Mouse (Mus musculus) cerebellum, postnatal 10 days (tissue): ENCODE measurements around the gene Lrfn4.
A peak's percentile ranks its signal among the peaks of the same experiment; 100 is the strongest.
"Not testable (repeated sequence)": the region's sequence is repeated elsewhere in the genome, so short reads cannot be mapped to it uniquely, and the experiment has no call there.

Source experiments
- DNase-seq, 2 experiments: peaks; one replicate each; pipeline ENCODE4 v3.0.0; 2021; ENCODE audit warnings: mixed read lengths in 2 of 2

The Lrfn4 gene

GRCm38 (mm10) chr19:4610109-4610508 lies 5.4 kb downstream of the Lrfn4 start:
- no peak for DNase-seq

GRCm38 (mm10) chr19:4608511-4608910 lies 7.0 kb downstream of the Lrfn4 start:
- no peak for DNase-seq

GRCm38 (mm10) chr19:4607406-4607805 lies 8.1 kb downstream of the Lrfn4 start:
- no peak for DNase-seq

- DNase-seq, result no peak
Measured at GRCm38 (mm10) chr19:4605654-4606053, 9.8 kb downstream of the Lrfn4 start.

GRCm38 (mm10) chr19:4603801-4604723 lies 11.4 kb downstream of the Lrfn4 start:
- DNase-seq, result peak; percentile 69 to 74

GRCm38 (mm10) chr19:4602459-4602858 lies 13.0 kb downstream of the Lrfn4 start:
- no peak for DNase-seq

- DNase-seq, result no peak
Measured at GRCm38 (mm10) chr19:4596071-4596470, 19.4 kb downstream of the Lrfn4 start.

- DNase-seq, result no peak
Measured at GRCm38 (mm10) chr19:4593792-4594522, 21.5 kb downstream of the Lrfn4 start.

GRCm38 (mm10) chr19:4590025-4590424 lies 25.4 kb downstream of the Lrfn4 start:
- DNase-seq, result no peak

- DNase-seq, result peak; percentile 68 to 70
Measured at GRCm38 (mm10) chr19:4589081-4589480, 26.4 kb downstream of the Lrfn4 start.

GRCm38 (mm10) chr19:4588430-4588829 lies 27.0 kb downstream of the Lrfn4 start:
- DNase-seq, result no peak

GRCm38 (mm10) chr19:4587426-4587825 lies 28.0 kb downstream of the Lrfn4 start:
- DNase-seq, result no peak

GRCm38 (mm10) chr19:4586783-4587182 lies 28.7 kb downstream of the Lrfn4 start:
- not testable (repeated sequence) for DNase-seq

- DNase-seq, result peak; percentile 64 to 70
Measured at GRCm38 (mm10) chr19:4583856-4584255, 31.6 kb downstream of the Lrfn4 start.

GRCm38 (mm10) chr19:4579296-4579695 lies 36.2 kb downstream of the Lrfn4 start:
- no peak for DNase-seq

- DNase-seq, result peak; percentile 81 to 84
Measured at GRCm38 (mm10) chr19:4578799-4579198, 36.7 kb downstream of the Lrfn4 start.

- DNase-seq, result no peak
Measured at GRCm38 (mm10) chr19:4573241-4573640, 42.2 kb downstream of the Lrfn4 start.

GRCm38 (mm10) chr19:4572467-4572866 lies 43.0 kb downstream of the Lrfn4 start:
- no peak for DNase-seq

GRCm38 (mm10) chr19:4572061-4572460 lies 43.4 kb downstream of the Lrfn4 start:
- no peak for DNase-seq

GRCm38 (mm10) chr19:4571658-4572057 lies 43.8 kb downstream of the Lrfn4 start:
- peak in 1 of 2 experiments; percentile 39 for DNase-seq

- DNase-seq, result no peak
Measured at GRCm38 (mm10) chr19:4570815-4571214, 44.7 kb downstream of the Lrfn4 start.

- DNase-seq, result no peak
Measured at GRCm38 (mm10) chr19:4570237-4570613, 45.2 kb downstream of the Lrfn4 start.

GRCm38 (mm10) chr19:4569356-4570236 lies 45.9 kb downstream of the Lrfn4 start:
- DNase-seq, result peak; percentile 48 to 50
